Mouse (Mus musculus) kidney, adult 2 months (tissue): ENCODE results near the gene Zc3hc1. TPM values are rescaled to one million over a fixed set of nuclear protein-coding genes. Genes with fewer than 3 reads are reported as not detected.
A peak's percentile ranks its signal among the peaks of the same experiment; 100 is the strongest.

Experiments used
- DNase-seq: peaks from one replicate; pipeline ENCODE4 v3.0.0; 2021
- H3K27ac ChIP-seq: fragments of 200-500 bp; 2 replicates; pipeline ENCODE4 v1.5.1; 2012; ENCODE audit warnings: low read depth, low read length, control low read depth, inconsistent platforms; ENCODE audit not compliant: insufficient read depth
- H3K27me3 ChIP-seq: fragments of 200-500 bp; replicated peaks from 2 replicates; pipeline ENCODE4 v1.6.1; 2012; ENCODE audit warnings: mild to moderate bottlenecking, moderate library complexity, low read length, inconsistent platforms; ENCODE audit not compliant: control insufficient read depth, insufficient read depth
- H3K36me3 ChIP-seq: fragments of 200-500 bp; 2 replicates; pipeline ENCODE4 v1.6.1; 2012; ENCODE audit warnings: mild to moderate bottlenecking, moderate library complexity, low read length, inconsistent platforms; ENCODE audit not compliant: control insufficient read depth, insufficient read depth
- H3K4me1 ChIP-seq: fragments of 200-500 bp; 2 replicates; pipeline ENCODE4 v1.6.1; 2011; ENCODE audit warnings: low read length; ENCODE audit not compliant: control insufficient read depth, insufficient read depth
- H3K4me3 ChIP-seq: fragments of 200-500 bp; 2 replicates; pipeline ENCODE4 v1.5.1; 2011; ENCODE audit warnings: mild to moderate bottlenecking, low read depth, low read length, control low read depth; ENCODE audit not compliant: insufficient read depth
- CTCF ChIP-seq: fragments of 200-500 bp; conservative IDR thresholded peaks from 2 replicates; pipeline ENCODE4 v1.5.1; 2011; ENCODE audit warnings: low read depth, mild to moderate bottlenecking, control low read depth, low read length, moderate library complexity, mixed read lengths; ENCODE audit not compliant: insufficient read depth, insufficient read length
- POLR2A ChIP-seq: fragments of 200-500 bp; IDR thresholded peaks from one replicate; pipeline ENCODE4 v1.6.1; 2011; ENCODE audit warnings: low read depth, low read length, control low read depth
- WGBS: fragments of 180-500 bp; shearing (Covaris S2); methylation state at CpG from one replicate; pipeline ENCODE4 v1.1.7; 2018; 5-methylcytosine and 5-hydroxymethylcytosine counted together
- polyA plus RNA-seq: library from polyadenylated mRNA; depleted of rRNA; stranded (reverse); fragments of >200 nt; gene quantifications from 2 replicates; pipeline ENCODE4 v1.2.3, GENCODE M21; 2012

The Zc3hc1 gene
- polyA plus RNA-seq, 1 experiment = 12.0 TPM

DNA sequence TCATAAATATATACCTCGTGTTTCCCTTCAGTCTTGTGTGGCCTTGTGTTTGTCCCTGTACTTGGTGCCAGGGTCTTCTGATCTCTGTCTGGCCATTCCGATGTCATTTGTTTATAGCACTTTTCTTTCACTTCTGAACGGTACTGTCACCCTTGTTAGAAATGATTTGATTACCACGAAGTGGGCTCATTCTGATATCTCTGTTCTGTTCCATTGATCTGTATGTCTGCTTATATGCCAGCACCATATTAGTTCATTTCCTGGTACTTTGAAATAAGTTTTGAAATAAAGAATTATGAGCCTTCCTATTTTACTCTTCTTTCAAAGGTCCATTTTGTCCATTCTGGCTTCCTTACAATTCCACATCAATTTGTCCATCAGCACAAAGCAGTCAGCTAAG lies 20.5 kb upstream of the Zc3hc1 start:
- DNase-seq = no peak
- no peaks in the 10 kb centered on the region for H3K27me3 ChIP-seq
- H3K4me1 ChIP-seq = no peaks in the 10 kb centered on the region
- TF ChIP-seq CTCF (no peak), POLR2A (no peak)
- H3K27ac ChIP-seq = no peak overlapping the region
- H3K4me3 ChIP-seq = no peak overlapping the region
- WGBS = 64% methylated on average over 4 of the region's 4 CpGs
- H3K36me3 ChIP-seq = no peaks in the 10 kb centered on the region

DNA sequence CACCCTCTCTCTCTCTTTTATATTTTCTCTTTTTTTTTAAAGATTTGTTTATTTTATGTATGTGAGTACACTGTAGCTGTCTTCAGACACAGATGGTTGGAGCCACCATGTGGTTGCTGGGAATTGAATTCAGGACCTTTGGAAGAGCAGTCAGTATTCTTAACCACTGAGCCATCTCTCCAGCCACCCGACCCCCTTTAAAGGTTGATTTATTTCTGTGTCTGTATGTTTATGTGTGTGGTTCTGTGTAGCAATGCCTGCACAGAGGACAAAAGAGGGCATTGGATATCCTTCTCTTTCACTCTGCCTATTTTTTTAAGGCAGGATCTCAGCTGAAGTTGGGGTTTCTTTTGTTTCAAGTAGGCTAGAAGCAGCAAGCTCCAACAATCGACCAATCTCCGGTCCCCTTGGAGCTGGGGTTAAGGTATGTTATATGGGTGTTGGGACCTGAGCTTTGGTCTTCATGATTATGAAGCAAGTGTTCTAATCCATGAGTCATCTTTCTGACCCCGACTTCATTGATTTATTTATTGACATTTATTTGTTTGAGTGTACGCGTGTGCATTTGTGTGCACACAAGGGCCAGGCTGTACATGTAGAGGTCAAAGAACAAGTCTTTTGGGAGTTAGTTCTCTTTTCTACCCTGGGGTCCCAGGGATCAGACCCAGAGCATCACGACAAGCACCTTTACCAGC lies 18.7 kb upstream of the Zc3hc1 start:
- DNase-seq = no peak
- Histone ChIP-seq H3K27ac (no peak overlapping the region), H3K4me1 (no peaks in the 10 kb centered on the region; the same call in 1 of the 2 replicates), H3K4me3 (no peak overlapping the region), H3K36me3 (no peaks in the 10 kb centered on the region), H3K27me3 (no peaks in the 10 kb centered on the region)
- no peak for TF ChIP-seq POLR2A
- TF ChIP-seq CTCF = no peak
- WGBS = 75% methylated on average over 7 of the region's 7 CpGs

DNA sequence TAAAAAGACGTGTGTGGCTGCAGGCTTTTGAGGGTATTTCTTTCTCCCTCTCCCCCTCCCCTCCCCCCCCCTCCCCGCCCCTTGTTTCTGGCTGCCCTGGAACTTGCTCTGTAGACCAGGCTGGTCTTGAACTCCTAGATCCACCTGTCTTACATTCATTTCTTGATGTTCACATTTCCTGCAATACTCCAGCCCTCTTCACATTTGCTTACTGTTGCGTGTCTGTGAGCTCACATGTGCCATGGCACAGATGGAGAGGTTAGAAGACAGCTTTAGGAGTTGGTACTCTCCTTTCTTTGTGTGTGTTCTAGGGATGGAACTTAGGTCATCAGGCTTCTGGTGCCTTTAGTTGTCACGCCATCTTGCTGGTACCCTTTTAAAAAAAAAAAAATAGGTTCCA lies 17.4 kb upstream of the Zc3hc1 start:
- H3K4me3 ChIP-seq = no peak overlapping the region
- 90% methylated on average over 4 of the region's 4 CpGs for WGBS
- no peaks in the 10 kb centered on the region for H3K36me3 ChIP-seq
- peaks cover 2% of the 10 kb centered on the region; the same call in 1 of the 2 replicates for H3K4me1 ChIP-seq
- DNase-seq = no peak
- H3K27ac ChIP-seq = no peak overlapping the region
- no peak for TF ChIP-seq POLR2A
- no peak for TF ChIP-seq CTCF
- H3K27me3 ChIP-seq = no peaks in the 10 kb centered on the region

GRCm38 (mm10) chr6:30404671-30405070 lies 13.8 kb upstream of the Zc3hc1 start:
- DNase-seq = no peak
- WGBS = 47% methylated on average over 5 of the region's 5 CpGs
- TF ChIP-seq CTCF (no peak), POLR2A (no peak)
- H3K27ac ChIP-seq = no peak overlapping the region
- H3K4me1 ChIP-seq = peaks cover 2% of the 10 kb centered on the region; the same call in 1 of the 2 replicates
- no peaks in the 10 kb centered on the region for H3K27me3 ChIP-seq
- no peaks in the 10 kb centered on the region for H3K36me3 ChIP-seq
- no peak overlapping the region for H3K4me3 ChIP-seq

GRCm38 (mm10) chr6:30403465-30403864 lies 12.6 kb upstream of the Zc3hc1 start:
- H3K27me3 ChIP-seq = no peaks in the 10 kb centered on the region
- H3K36me3 ChIP-seq = no peaks in the 10 kb centered on the region
- peak; percentile 87 for DNase-seq
- H3K4me1 ChIP-seq = peaks cover 2% of the 10 kb centered on the region; the same call in 1 of the 2 replicates
- WGBS = 13% methylated on average over 4 of the region's 4 CpGs
- no peak overlapping the region for H3K27ac ChIP-seq
- TF ChIP-seq POLR2A (no peak), CTCF (peak; percentile 94)
- no peak overlapping the region for H3K4me3 ChIP-seq

DNA sequence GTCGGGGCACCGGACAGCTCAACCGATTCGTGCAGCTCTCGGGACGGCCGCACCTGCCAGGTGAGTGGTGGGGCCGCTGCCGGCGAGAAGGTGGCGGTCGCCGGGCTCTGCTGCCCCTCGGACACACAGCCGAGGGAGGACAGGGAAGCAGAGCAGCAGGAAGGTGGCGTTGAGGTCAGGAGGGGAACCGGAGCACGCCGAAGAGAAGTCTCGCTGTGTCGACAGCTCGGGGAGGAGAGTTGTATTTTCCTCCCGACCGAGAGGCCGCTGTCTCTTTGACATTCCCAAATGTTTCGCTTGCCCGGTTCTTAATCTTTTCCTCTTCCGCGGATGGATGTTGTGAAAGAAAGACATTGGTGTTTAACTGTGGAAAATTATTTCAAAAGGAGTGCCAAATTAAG lies 11.3 kb upstream of the Zc3hc1 start:
- no peak for DNase-seq
- H3K27ac ChIP-seq = peak overlapping the region; percentile 80
- H3K4me1 ChIP-seq = peaks cover 2% of the 10 kb centered on the region; the same call in 1 of the 2 replicates
- H3K4me3 ChIP-seq = peak overlapping the region; percentile 89
- under 1% methylated on average over 29 of the region's 29 CpGs for WGBS
- no peaks in the 10 kb centered on the region for H3K27me3 ChIP-seq
- no peak for TF ChIP-seq POLR2A
- no peak for TF ChIP-seq CTCF
- no peaks in the 10 kb centered on the region for H3K36me3 ChIP-seq

DNA sequence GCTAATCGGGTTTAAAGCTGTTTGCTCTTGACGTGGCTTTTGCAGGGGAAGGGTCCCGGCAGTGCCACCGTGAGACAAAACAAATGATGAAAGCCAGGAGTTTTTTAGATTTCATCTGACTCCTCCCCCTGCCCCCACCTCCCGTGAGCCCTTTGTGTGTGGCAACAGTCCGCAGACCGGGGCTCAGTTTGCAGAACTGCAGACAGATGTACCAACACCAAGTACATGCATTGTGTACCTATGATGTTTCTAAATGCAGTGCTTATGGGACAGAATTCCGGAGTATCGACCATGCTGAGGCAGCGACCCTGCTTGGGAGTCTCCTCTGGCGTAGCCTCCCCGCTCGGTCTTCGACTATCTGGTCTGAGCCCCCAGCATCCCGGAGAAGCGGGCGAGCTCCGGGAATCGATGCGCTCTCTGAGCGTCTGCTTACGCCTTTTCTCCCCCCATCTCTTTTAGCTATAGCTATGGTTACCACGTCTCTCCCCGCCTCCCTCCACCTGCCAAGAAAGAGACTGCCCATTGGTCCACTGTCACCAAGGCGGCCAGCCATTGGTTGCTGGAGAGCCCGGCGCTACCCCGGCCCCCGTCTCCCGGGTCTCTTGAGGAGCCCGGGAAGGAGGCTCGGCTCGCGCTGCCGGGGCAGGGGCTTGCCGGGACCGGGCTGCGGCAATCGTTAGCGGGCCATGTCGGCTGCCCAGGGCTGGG lies 10.6 kb upstream of the Zc3hc1 start, which contains the start of gene Klhdc10:
Gene Klhdc10, plus strand, starts transcription at position 561 of the 708 bp plus-strand sequence.
- Histone ChIP-seq H3K36me3 (no peaks in the 10 kb centered on the region), H3K4me3 (peak within 1 kb of the TSS; percentile 89), H3K4me1 (peaks cover 2% of the 10 kb centered on the region; the same call in 1 of the 2 replicates), H3K27me3 (no peaks in the 10 kb centered on the region), H3K27ac (peak within 1 kb of the TSS; percentile 80)
- WGBS = under 1% methylated on average over 40 of the region's 41 CpGs
- peak; percentile 67 for TF ChIP-seq POLR2A
- TF ChIP-seq CTCF = no peak
- DNase-seq = peak; percentile 100
